Mouse (Mus musculus): ENCODE measurements around the gene D930020B18Rik. TPM values are rescaled to one million over a fixed set of nuclear protein-coding genes. Genes with fewer than 3 reads are reported as not detected.

Gene D930020B18Rik
- total RNA-seq, 2 experiments from 2014 or later, result not detected

Small RNA genes lying within 50 kb of the gene (microRNA-seq; reads per million reads assigned to microRNA genes)
- not detected for gene Gm24330

Other genes starting within 250 kb of the D930020B18Rik start
- 100 to 1,000 TPM; 146 to 157 TPM for gene Rassf3, start 165.2 kb upstream of the D930020B18Rik start, total RNA-seq (2021)
- gene Tbk1, start 54.8 kb upstream of the D930020B18Rik start, total RNA-seq (2021), result 10 to 100 TPM; 16.7 to 20.4 TPM
- gene Xpot, start 15.3 kb upstream of the D930020B18Rik start, total RNA-seq (2021), result 10 to 100 TPM; 24.3 to 24.7 TPM
- gene BC048403, start 98.3 kb downstream of the D930020B18Rik start, total RNA-seq (2021), result 1 to 10 TPM; 1.4 to 1.5 TPM